Mouse (Mus musculus) heart, adult 2 months (tissue): ENCODE data around the gene Robo2.

Source experiments
- CTCF ChIP-seq: fragments of 200-600 bp; IDR thresholded peaks from 2 replicates; pipeline ENCODE4 v1.8.1; 2022; ENCODE audit warnings: antibody characterized with exemption, mild to moderate bottlenecking, moderate library complexity
- EP300 ChIP-seq: fragments of 200-500 bp; IDR thresholded peaks from 2 replicates; pipeline ENCODE4 v1.6.1; 2011; ENCODE audit warnings: low read depth, low read length, control low read depth; ENCODE audit not compliant: insufficient read depth

DNA sequence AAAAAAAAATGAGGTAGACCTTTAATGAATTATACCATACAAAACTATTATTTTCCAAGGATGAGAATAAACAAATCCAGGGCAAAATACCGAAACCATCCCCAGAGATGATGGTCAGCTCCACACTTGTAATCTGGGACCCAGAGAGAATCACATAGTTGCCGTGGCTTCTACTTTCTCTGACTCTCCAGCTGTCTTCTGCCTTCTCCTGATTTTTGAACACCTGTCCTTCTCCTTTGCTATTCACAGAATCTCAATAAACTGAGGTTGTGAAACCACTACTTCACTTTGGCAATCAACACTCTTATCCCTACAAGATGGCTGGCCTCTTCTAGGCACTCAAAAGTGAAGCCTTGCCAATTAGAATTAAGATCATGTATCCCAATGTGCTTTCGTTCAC is 252.4 kb downstream of the Robo2 start:
- TF ChIP-seq EP300 (no peak), CTCF (no peak)
